Mouse (Mus musculus): ENCODE data around the gene Rabep1. TPM values are rescaled to one million over a fixed set of nuclear protein-coding genes. Genes with fewer than 3 reads are reported as not detected.

The Rabep1 gene
- polyA plus RNA-seq, 1 experiment from 2014 or later: 80.3 TPM

- Histone ChIP-seq H3K4me2 (no peak within 1 kb of the TSS), H3K27me3 (no peaks in the 10 kb centered on the region), H3K4me1 (replicated peaks) (no peaks in the 10 kb centered on the region), H3K27ac (replicated peaks) (no peak within 1 kb of the TSS), H3K9ac (no peak within 1 kb of the TSS), H3K9me3 (no peaks in the 10 kb centered on the region; the same call in 1 of the 2 replicates), H3K36me3 (no peaks in the 10 kb centered on the region), H3K4me3 (no peak within 1 kb of the TSS)
- 83% methylated on average over 7 of the region's 7 CpGs for WGBS
- ATAC-seq (ENCODE audit: low read depth): no peak
Measured at GRCm38 (mm10) chr11:70812365-70812764, 32.2 kb upstream of the Rabep1 start, which contains the start of gene Scimp. Scimp (minus strand) TSS chr11:70812586.

GRCm38 (mm10) chr11:70815071-70815470 lies 29.5 kb upstream of the Rabep1 start:
- H3K9ac ChIP-seq: no peak overlapping the region
- WGBS: 85% methylated on average over 8 of the region's 8 CpGs
- H3K36me3 ChIP-seq: no peaks in the 10 kb centered on the region
- H3K4me3 ChIP-seq: no peak overlapping the region
- no peak overlapping the region for H3K27ac ChIP-seq (replicated peaks)
- H3K27me3 ChIP-seq: no peaks in the 10 kb centered on the region
- H3K4me2 ChIP-seq: no peak overlapping the region
- no peaks in the 10 kb centered on the region; the same call in 1 of the 2 replicates for H3K9me3 ChIP-seq
- no peak for ATAC-seq (ENCODE audit: low read depth)
- no peaks in the 10 kb centered on the region for H3K4me1 ChIP-seq (replicated peaks)

- Histone ChIP-seq H3K36me3 (no peaks in the 10 kb centered on the region), H3K9me3 (no peaks in the 10 kb centered on the region; the same call in 1 of the 2 replicates), H3K4me3 (no peak overlapping the region), H3K27ac (replicated peaks) (no peak overlapping the region), H3K27me3 (no peaks in the 10 kb centered on the region), H3K9ac (no peak overlapping the region), H3K4me1 (replicated peaks) (no peaks in the 10 kb centered on the region), H3K4me2 (no peak overlapping the region)
- 33% methylated on average over 6 of the region's 6 CpGs for WGBS
- ATAC-seq (ENCODE audit: low read depth): no peak
Measured at GRCm38 (mm10) chr11:70815498-70816078, 29.0 kb upstream of the Rabep1 start.

GRCm38 (mm10) chr11:70816770-70817169 lies 27.8 kb upstream of the Rabep1 start:
- Histone ChIP-seq H3K4me2 (no peak overlapping the region), H3K27me3 (no peaks in the 10 kb centered on the region), H3K9ac (no peak overlapping the region), H3K4me3 (no peak overlapping the region), H3K4me1 (replicated peaks) (peaks cover under 1% of the 10 kb centered on the region; the same call in 1 of the 2 replicates), H3K9me3 (no peaks in the 10 kb centered on the region; the same call in 1 of the 2 replicates), H3K27ac (replicated peaks) (no peak overlapping the region), H3K36me3 (no peaks in the 10 kb centered on the region)
- ATAC-seq (ENCODE audit: low read depth): no peak
- 84% methylated on average over 4 of the region's 4 CpGs for whole genome bisulfite sequencing

- H3K27me3 ChIP-seq: no peaks in the 10 kb centered on the region
- no peaks in the 10 kb centered on the region for H3K36me3 ChIP-seq
- H3K9me3 ChIP-seq: no peaks in the 10 kb centered on the region; the same call in 1 of the 2 replicates
- no peak overlapping the region for H3K4me2 ChIP-seq
- no peak for ATAC-seq (ENCODE audit: low read depth)
- H3K4me3 ChIP-seq: no peak overlapping the region
- 66% methylated on average over 8 of the region's 8 CpGs for WGBS
- no peak overlapping the region for H3K27ac ChIP-seq (replicated peaks)
- H3K4me1 ChIP-seq (replicated peaks): peaks cover 6% of the 10 kb centered on the region
- H3K9ac ChIP-seq: no peak overlapping the region
Measured at GRCm38 (mm10) chr11:70820120-70820519, 24.5 kb upstream of the Rabep1 start.

GRCm38 (mm10) chr11:70821728-70822591 lies 22.6 kb upstream of the Rabep1 start:
- 56% methylated on average over 17 of the region's 17 CpGs for WGBS
- Histone ChIP-seq H3K4me2 (no peak overlapping the region), H3K27me3 (no peaks in the 10 kb centered on the region), H3K9ac (no peak overlapping the region), H3K9me3 (no peaks in the 10 kb centered on the region; the same call in 1 of the 2 replicates), H3K4me1 (replicated peaks) (peaks cover 6% of the 10 kb centered on the region), H3K27ac (replicated peaks) (no peak overlapping the region), H3K36me3 (no peaks in the 10 kb centered on the region), H3K4me3 (no peak overlapping the region)
- ATAC-seq (ENCODE audit: low read depth): no peak

- no peak for ATAC-seq (ENCODE audit: low read depth)
- H3K27ac ChIP-seq (replicated peaks): no peak overlapping the region
Measured at GRCm38 (mm10) chr11:70826207-70826606, 18.4 kb upstream of the Rabep1 start.

GRCm38 (mm10) chr11:70828975-70829615 lies 15.5 kb upstream of the Rabep1 start:
- H3K4me2 ChIP-seq: no peak overlapping the region
- no peak overlapping the region for H3K27ac ChIP-seq (replicated peaks)

More at GRCm38 (mm10) chr11:70826207-70826606, 18.4 kb upstream of the Rabep1 start:
- no peak overlapping the region for H3K4me2 ChIP-seq
- no peaks in the 10 kb centered on the region for H3K36me3 ChIP-seq
- no peak overlapping the region for H3K4me3 ChIP-seq
- 85% methylated on average over 2 of the region's 2 CpGs for WGBS
- H3K9ac ChIP-seq: no peak overlapping the region
- H3K9me3 ChIP-seq: no peaks in the 10 kb centered on the region
- H3K27me3 ChIP-seq: no peaks in the 10 kb centered on the region
- H3K4me1 ChIP-seq (replicated peaks): peaks cover 6% of the 10 kb centered on the region

GRCm38 (mm10) chr11:70831201-70831600 lies 13.4 kb upstream of the Rabep1 start:
- H3K27me3 ChIP-seq: no peaks in the 10 kb centered on the region
- no peak overlapping the region for H3K4me3 ChIP-seq
- ATAC-seq (ENCODE audit: low read depth): no peak
- no peaks in the 10 kb centered on the region for H3K36me3 ChIP-seq
- no peaks in the 10 kb centered on the region for H3K4me1 ChIP-seq (replicated peaks)
- no peaks in the 10 kb centered on the region for H3K9me3 ChIP-seq
- no peak overlapping the region for H3K9ac ChIP-seq
- WGBS: 50% methylated on average over 3 of the region's 3 CpGs
- H3K27ac ChIP-seq (replicated peaks): no peak overlapping the region
- H3K4me2 ChIP-seq: no peak overlapping the region

More at GRCm38 (mm10) chr11:70828975-70829615, 15.5 kb upstream of the Rabep1 start:
- Histone ChIP-seq H3K36me3 (no peaks in the 10 kb centered on the region), H3K9me3 (no peaks in the 10 kb centered on the region), H3K4me1 (replicated peaks) (no peaks in the 10 kb centered on the region), H3K27me3 (no peaks in the 10 kb centered on the region), H3K9ac (no peak overlapping the region), H3K4me3 (no peak overlapping the region)
- 83% methylated on average over 11 of the region's 11 CpGs for WGBS
- ATAC-seq (ENCODE audit: low read depth): no peak

- no peak overlapping the region for H3K9ac ChIP-seq
- no peak overlapping the region for H3K4me3 ChIP-seq
- H3K27ac ChIP-seq (replicated peaks): no peak overlapping the region
- no peaks in the 10 kb centered on the region for H3K27me3 ChIP-seq
- no peaks in the 10 kb centered on the region for H3K9me3 ChIP-seq
- no peak overlapping the region for H3K4me2 ChIP-seq
- no peaks in the 10 kb centered on the region for H3K36me3 ChIP-seq
- no peaks in the 10 kb centered on the region for H3K4me1 ChIP-seq (replicated peaks)
- no peak for ATAC-seq (ENCODE audit: low read depth)
Measured at GRCm38 (mm10) chr11:70833408-70833807, 11.2 kb upstream of the Rabep1 start.

- no peaks in the 10 kb centered on the region for H3K36me3 ChIP-seq
- no peaks in the 10 kb centered on the region for H3K4me1 ChIP-seq (replicated peaks)
- H3K4me2 ChIP-seq: no peak overlapping the region
- no peak overlapping the region for H3K4me3 ChIP-seq
- ATAC-seq (ENCODE audit: low read depth): no peak
- H3K27ac ChIP-seq (replicated peaks): no peak overlapping the region
- no peak overlapping the region for H3K9ac ChIP-seq
- WGBS: 64% methylated on average over 3 of the region's 3 CpGs
- H3K27me3 ChIP-seq: no peaks in the 10 kb centered on the region
- no peaks in the 10 kb centered on the region for H3K9me3 ChIP-seq
Measured at GRCm38 (mm10) chr11:70833831-70834230, 10.7 kb upstream of the Rabep1 start.

GRCm38 (mm10) chr11:70835381-70835831 lies 9.2 kb upstream of the Rabep1 start:
- no peak overlapping the region for H3K9ac ChIP-seq
- H3K4me2 ChIP-seq: no peak overlapping the region
- H3K4me1 ChIP-seq (replicated peaks): no peaks in the 10 kb centered on the region
- no peaks in the 10 kb centered on the region for H3K9me3 ChIP-seq
- H3K4me3 ChIP-seq: no peak overlapping the region
- no peaks in the 10 kb centered on the region for H3K27me3 ChIP-seq
- H3K36me3 ChIP-seq: no peaks in the 10 kb centered on the region
- ATAC-seq (ENCODE audit: low read depth): no peak
- WGBS: 80% methylated on average over 6 of the region's 6 CpGs
- no peak overlapping the region for H3K27ac ChIP-seq (replicated peaks)

Data from neural tube, embryonic 13.5 days (tissue).